Mouse (Mus musculus): Measurements from ENCODE around the gene Gm826. TPM values are rescaled to one million over a fixed set of nuclear protein-coding genes. Genes with fewer than 3 reads are reported as not detected.

Gm826 gene
- polyA plus RNA-seq, 1 experiment from 2014 or later = 0.39 TPM

GRCm38 (mm10) chr2:160364666-160365065 lies 30.7 kb upstream of the Gm826 start:
- Histone ChIP-seq H3K4me1 (peaks cover 34% of the 10 kb centered on the region), H3K9ac (no peak overlapping the region), H3K4me3 (peak overlapping the region; percentile 59), H3K36me3 (no peaks in the 10 kb centered on the region), H3K27me3 (replicated peaks) (peaks cover 78% of the 10 kb centered on the region), H3K9me3 (no peaks in the 10 kb centered on the region), H3K4me2 (replicated peaks) (peak overlapping the region; percentile 80), H3K27ac (no peak overlapping the region)
- ATAC-seq (ENCODE audit: low FRiP score, low read depth) = no peak
- WGBS = under 1% methylated on average over 12 of the region's 12 CpGs

DNA sequence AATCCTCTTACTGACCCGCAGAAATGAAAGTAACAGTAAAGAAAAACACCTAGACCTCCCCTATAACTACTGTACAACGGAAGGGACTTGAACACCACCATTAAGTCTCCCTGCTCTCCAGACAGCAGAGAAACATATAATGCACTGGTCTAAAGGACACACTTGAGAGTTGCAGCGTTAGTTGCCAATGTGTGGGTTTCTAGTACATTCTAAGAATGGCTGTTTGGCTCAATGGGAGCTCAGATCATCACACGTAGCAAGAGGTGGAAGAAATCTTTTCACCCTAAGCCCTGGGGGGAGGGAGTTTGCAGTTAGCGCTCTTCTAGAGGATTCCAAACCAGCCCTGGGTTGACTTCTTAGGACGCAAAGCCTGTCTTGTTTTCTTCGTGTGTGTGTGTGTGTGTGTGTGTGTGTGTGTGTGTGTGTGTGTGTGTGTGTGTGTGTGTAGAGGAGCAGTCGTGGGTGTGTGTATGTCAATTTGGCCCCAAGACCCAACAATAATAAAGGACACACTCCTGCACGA lies 30.2 kb upstream of the Gm826 start:
- Histone ChIP-seq H3K4me1 (peaks cover 29% of the 10 kb centered on the region), H3K4me3 (peak overlapping the region; percentile 59), H3K27me3 (replicated peaks) (peaks cover 78% of the 10 kb centered on the region), H3K9ac (0 out of 2 replicates have a peak overlapping the region, but pooled peaks have one; percentile 3), H3K27ac (no peak overlapping the region), H3K36me3 (no peaks in the 10 kb centered on the region), H3K9me3 (no peaks in the 10 kb centered on the region), H3K4me2 (replicated peaks) (peak overlapping the region; percentile 80)
- no peak for ATAC-seq (ENCODE audit: low FRiP score, low read depth)
- under 1% methylated on average over 9 of the region's 9 CpGs for WGBS

- no peak for ATAC-seq (ENCODE audit: low FRiP score, low read depth)
- no peak overlapping the region for H3K9ac ChIP-seq
- peak overlapping the region; percentile 5; the same call in 1 of the 2 replicates for H3K4me3 ChIP-seq
- no peak overlapping the region for H3K27ac ChIP-seq
- H3K4me1 ChIP-seq = peaks cover 26% of the 10 kb centered on the region; the same call in 1 of the 2 replicates
- 0 out of 2 replicates have a peak overlapping the region, but pooled peaks have one; percentile 80 for H3K4me2 ChIP-seq (replicated peaks)
- 10% methylated on average over 4 of the region's 4 CpGs for WGBS
- no peaks in the 10 kb centered on the region for H3K9me3 ChIP-seq
- peaks cover 77% of the 10 kb centered on the region for H3K27me3 ChIP-seq (replicated peaks)
- no peaks in the 10 kb centered on the region for H3K36me3 ChIP-seq
These were observed 29.2 kb upstream of the Gm826 start for GRCm38 (mm10) chr2:160363201-160363600.

DNA sequence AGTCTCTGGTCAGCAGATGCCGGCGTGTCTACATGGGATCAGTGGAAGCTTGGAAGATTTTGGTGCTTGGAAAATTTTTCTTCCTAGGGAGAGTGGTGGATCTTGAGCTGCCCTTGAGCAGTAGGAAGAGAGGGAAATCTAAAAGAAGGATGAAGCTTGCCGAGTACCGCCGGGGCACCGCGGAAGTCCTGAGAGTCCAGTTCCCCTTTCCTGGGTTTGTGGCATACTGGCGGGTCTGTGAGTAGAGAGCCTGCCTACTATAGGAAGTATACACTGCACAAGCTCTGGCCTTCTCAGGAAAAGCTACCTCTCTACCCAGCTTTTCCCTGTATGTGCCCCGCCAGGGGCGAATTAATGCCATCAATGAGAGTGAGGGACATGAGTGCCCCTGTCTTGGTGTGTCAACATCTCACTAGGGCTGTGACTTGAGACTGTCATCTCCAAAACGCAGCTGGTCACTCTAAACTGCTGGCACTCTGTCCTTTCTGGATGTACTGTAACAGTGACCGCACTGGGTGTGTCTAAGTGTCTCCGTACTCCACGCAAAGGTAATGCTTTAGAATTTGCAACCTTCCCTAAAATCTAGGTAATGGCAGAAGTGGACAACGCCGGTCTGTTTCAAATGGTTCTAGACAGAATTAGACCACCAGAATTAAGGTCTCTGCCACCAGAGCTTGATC lies 27.6 kb upstream of the Gm826 start:
- Histone ChIP-seq H3K27ac (no peak overlapping the region), H3K4me3 (no peak overlapping the region), H3K4me2 (replicated peaks) (0 out of 2 replicates have a peak overlapping the region, but pooled peaks have one; percentile 12), H3K9ac (no peak overlapping the region), H3K27me3 (replicated peaks) (peaks cover 79% of the 10 kb centered on the region), H3K36me3 (no peaks in the 10 kb centered on the region), H3K9me3 (no peaks in the 10 kb centered on the region), H3K4me1 (peaks cover 28% of the 10 kb centered on the region; the same call in 1 of the 2 replicates)
- 9% methylated on average over 16 of the region's 16 CpGs for WGBS
- no peak for ATAC-seq (ENCODE audit: low FRiP score, low read depth)

GRCm38 (mm10) chr2:160360234-160360874 lies 26.4 kb upstream of the Gm826 start:
- Histone ChIP-seq H3K27ac (no peak overlapping the region), H3K9me3 (no peaks in the 10 kb centered on the region), H3K4me1 (peaks cover 16% of the 10 kb centered on the region; the same call in 1 of the 2 replicates), H3K9ac (no peak overlapping the region), H3K27me3 (replicated peaks) (peaks cover 67% of the 10 kb centered on the region), H3K36me3 (no peaks in the 10 kb centered on the region), H3K4me3 (no peak overlapping the region), H3K4me2 (replicated peaks) (no peak overlapping the region)
- whole genome bisulfite sequencing = 4% methylated on average over 8 of the region's 8 CpGs
- no peak for ATAC-seq (ENCODE audit: low FRiP score, low read depth)

- Histone ChIP-seq H3K9ac (no peak overlapping the region), H3K4me3 (no peak overlapping the region), H3K4me2 (replicated peaks) (no peak overlapping the region), H3K9me3 (no peaks in the 10 kb centered on the region), H3K36me3 (no peaks in the 10 kb centered on the region), H3K27me3 (replicated peaks) (peaks cover 58% of the 10 kb centered on the region), H3K4me1 (0 out of 2 replicates have a peak, but pooled peaks cover 12% of the 10 kb centered on the region), H3K27ac (no peak overlapping the region)
- WGBS = 8% methylated on average over 4 of the region's 4 CpGs
- no peak for ATAC-seq (ENCODE audit: low FRiP score, low read depth)
These were observed 24.9 kb upstream of the Gm826 start for GRCm38 (mm10) chr2:160358896-160359295.

DNA sequence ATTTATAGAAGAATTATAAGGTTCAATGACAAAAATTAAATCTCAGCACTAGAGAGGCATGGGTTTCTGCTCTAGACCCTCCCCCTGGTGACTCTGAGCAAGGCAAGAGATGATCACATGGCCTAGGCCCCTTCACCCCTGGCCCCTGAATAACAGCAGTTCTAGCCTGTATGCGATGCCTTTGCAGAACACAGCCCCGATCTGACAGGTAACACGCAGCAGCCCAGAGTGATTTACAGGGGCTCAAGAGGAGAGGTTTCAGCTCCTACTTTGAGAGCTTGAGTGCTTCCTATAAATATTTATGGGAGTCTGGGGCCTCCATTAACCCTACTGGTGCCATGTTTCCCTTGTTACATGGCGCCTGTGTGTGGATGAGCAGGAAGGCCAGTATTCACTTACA lies 23.5 kb upstream of the Gm826 start:
- 21% methylated on average over 4 of the region's 4 CpGs for WGBS
- H3K4me3 ChIP-seq = no peak overlapping the region
- H3K27me3 ChIP-seq (replicated peaks) = peaks cover 48% of the 10 kb centered on the region
- H3K4me2 ChIP-seq (replicated peaks) = no peak overlapping the region
- no peak overlapping the region for H3K9ac ChIP-seq
- no peaks in the 10 kb centered on the region for H3K36me3 ChIP-seq
- H3K9me3 ChIP-seq = no peaks in the 10 kb centered on the region
- 0 out of 2 replicates have a peak, but pooled peaks cover 12% of the 10 kb centered on the region for H3K4me1 ChIP-seq
- H3K27ac ChIP-seq = no peak overlapping the region
- no peak for ATAC-seq (ENCODE audit: low FRiP score, low read depth)

- Histone ChIP-seq H3K27me3 (replicated peaks) (peaks cover 34% of the 10 kb centered on the region), H3K27ac (no peak overlapping the region)
- ATAC-seq (ENCODE audit: low FRiP score, low read depth) = no peak
These were observed 22.2 kb upstream of the Gm826 start for GRCm38 (mm10) chr2:160356132-160356531.

GRCm38 (mm10) chr2:160354319-160354718 lies 20.4 kb upstream of the Gm826 start:
- 65% methylated on average over 2 of the region's 2 CpGs for WGBS
- Histone ChIP-seq H3K4me1 (peaks cover 12% of the 10 kb centered on the region; the same call in 1 of the 2 replicates), H3K36me3 (no peaks in the 10 kb centered on the region), H3K27ac (no peak overlapping the region), H3K9me3 (no peaks in the 10 kb centered on the region), H3K9ac (no peak overlapping the region), H3K4me3 (no peak overlapping the region), H3K4me2 (replicated peaks) (no peak overlapping the region), H3K27me3 (replicated peaks) (peaks cover 16% of the 10 kb centered on the region)
- no peak for ATAC-seq (ENCODE audit: low FRiP score, low read depth)

More at GRCm38 (mm10) chr2:160356132-160356531, 22.2 kb upstream of the Gm826 start:
- no peak overlapping the region for H3K4me3 ChIP-seq
- no peak overlapping the region for H3K9ac ChIP-seq
- H3K36me3 ChIP-seq = no peaks in the 10 kb centered on the region
- H3K9me3 ChIP-seq = no peaks in the 10 kb centered on the region
- H3K4me1 ChIP-seq = peaks cover 11% of the 10 kb centered on the region; the same call in 1 of the 2 replicates
- no peak overlapping the region for H3K4me2 ChIP-seq (replicated peaks)
- WGBS = 65% methylated on average over 5 of the region's 5 CpGs

- Histone ChIP-seq H3K27me3 (replicated peaks) (peaks cover 9% of the 10 kb centered on the region), H3K36me3 (no peaks in the 10 kb centered on the region), H3K9ac (no peak overlapping the region), H3K4me2 (replicated peaks) (no peak overlapping the region), H3K4me1 (peaks cover 12% of the 10 kb centered on the region; the same call in 1 of the 2 replicates), H3K9me3 (no peaks in the 10 kb centered on the region), H3K4me3 (no peak overlapping the region), H3K27ac (no peak overlapping the region)
- ATAC-seq (ENCODE audit: low FRiP score, low read depth) = no peak
- 67% methylated on average over 2 of the region's 2 CpGs for WGBS
These were observed 19.6 kb upstream of the Gm826 start for GRCm38 (mm10) chr2:160353581-160353980.

DNA sequence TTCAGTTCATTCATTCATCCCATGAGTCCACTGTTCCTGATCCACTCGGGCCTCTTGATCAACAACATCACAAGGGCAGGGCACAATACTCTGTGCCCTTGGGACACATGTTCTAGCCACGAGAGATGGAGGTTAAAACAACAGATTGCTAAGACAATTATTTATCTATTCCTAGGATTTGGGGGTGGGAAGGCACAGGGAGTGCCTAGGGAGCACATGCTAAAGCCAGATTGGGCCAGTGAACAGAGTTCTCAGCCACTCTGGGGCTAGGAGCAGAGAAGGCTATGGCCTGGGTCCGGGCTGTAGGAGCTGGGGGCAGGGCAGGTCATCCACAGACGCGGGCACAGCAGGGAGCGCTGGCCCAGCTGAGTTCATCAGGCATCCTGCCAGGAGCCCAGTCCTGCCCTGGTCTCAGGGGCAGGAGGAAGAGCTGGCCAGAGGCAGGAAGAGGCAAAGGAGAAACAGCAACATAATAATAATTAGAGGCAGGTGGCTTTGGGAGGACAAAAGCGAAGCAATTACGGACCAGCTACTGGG lies 17.1 kb upstream of the Gm826 start:
- Histone ChIP-seq H3K4me2 (replicated peaks) (no peak overlapping the region), H3K9ac (no peak overlapping the region), H3K4me3 (no peak overlapping the region), H3K4me1 (peaks cover 5% of the 10 kb centered on the region; the same call in 1 of the 2 replicates), H3K27me3 (replicated peaks) (no peaks in the 10 kb centered on the region), H3K27ac (no peak overlapping the region), H3K9me3 (no peaks in the 10 kb centered on the region), H3K36me3 (no peaks in the 10 kb centered on the region)
- WGBS = 29% methylated on average over 8 of the region's 8 CpGs
- ATAC-seq (ENCODE audit: low FRiP score, low read depth) = no peak

DNA sequence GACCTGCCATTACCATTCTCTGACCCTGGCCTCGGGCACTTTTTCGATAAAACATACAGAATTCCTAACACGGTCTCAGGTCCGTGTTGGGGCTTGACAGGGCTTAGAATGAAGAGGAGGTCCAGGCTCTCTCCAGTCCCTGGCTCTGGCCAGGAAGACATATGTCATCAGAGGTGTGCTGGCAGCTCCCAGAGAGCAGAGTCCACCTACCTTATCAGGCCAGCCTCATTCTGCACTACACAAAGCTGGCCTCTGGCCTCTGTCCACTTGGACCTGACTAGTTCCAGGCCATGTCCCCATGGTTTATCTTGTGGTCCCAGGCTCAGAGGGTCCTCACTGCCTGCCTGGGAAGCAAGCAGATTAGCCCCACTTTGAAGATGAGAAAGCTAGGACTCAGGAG lies 15.6 kb upstream of the Gm826 start:
- WGBS = 67% methylated on average over 4 of the region's 4 CpGs
- Histone ChIP-seq H3K9me3 (no peaks in the 10 kb centered on the region), H3K9ac (no peak overlapping the region), H3K36me3 (no peaks in the 10 kb centered on the region), H3K27ac (no peak overlapping the region), H3K4me1 (peaks cover 5% of the 10 kb centered on the region; the same call in 1 of the 2 replicates), H3K27me3 (replicated peaks) (no peaks in the 10 kb centered on the region), H3K4me3 (no peak overlapping the region), H3K4me2 (replicated peaks) (no peak overlapping the region)
- no peak for ATAC-seq (ENCODE audit: low FRiP score, low read depth)
